Mouse (Mus musculus): ENCODE measurements around the gene Ttll9. TPM values are rescaled to one million over a fixed set of nuclear protein-coding genes. Genes with fewer than 3 reads are reported as not detected.

Ttll9 gene
- total and polyA plus RNA-seq, 3 experiments: 0.07 to 0.19 TPM; not detected in 1

DNA sequence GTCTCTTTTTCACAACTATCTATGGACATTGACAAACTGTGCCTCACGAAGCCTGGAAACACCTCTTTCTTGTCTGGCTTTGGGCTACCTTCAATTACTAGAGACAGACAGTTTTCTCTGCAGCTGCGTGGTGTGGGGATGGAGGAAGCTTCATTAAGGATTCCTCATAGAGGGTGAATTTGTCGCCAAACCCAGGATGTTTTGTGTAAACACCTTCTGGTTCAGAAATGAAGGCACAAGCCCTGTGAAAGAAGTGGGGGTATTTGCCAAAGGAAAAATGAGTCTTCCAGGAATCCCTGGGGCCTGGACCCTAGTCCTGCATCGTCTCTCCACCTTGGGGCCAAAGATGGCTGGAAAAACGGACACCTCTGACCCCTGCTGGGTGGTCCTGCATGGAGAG is 54.5 kb downstream of the Ttll9 start:
- Histone ChIP-seq H3K36me3 (ENCODE audit: control insufficient read depth in 1 of 2, insufficient read depth in 2 of 2, low read length in 2 of 2) (peaks cover 2 to 8% of the 10 kb centered on the region in 2 experiments; a peak in 3 of 4 replicates), H3K27me3 (ENCODE audit: control insufficient read depth in 1 of 2, insufficient read depth in 2 of 2, low read length in 2 of 2) (peaks cover 0 to 5% of the 10 kb centered on the region in 2 experiments), H3K9ac (ENCODE audit: control insufficient read depth, low read depth, low read length, poor library complexity, severe bottlenecking) (no peak overlapping the region), H3K4me3 (ENCODE audit: control insufficient read depth in 1 of 2, insufficient read depth in 1 of 2, low read depth in 2 of 2, low read length in 2 of 2) (no peak overlapping the region), H3K79me2 (ENCODE audit: control insufficient read depth, insufficient read depth, low read length, poor library complexity) (peaks cover 9% of the 10 kb centered on the region), H3K4me1 (ENCODE audit: control insufficient read depth in 1 of 2, insufficient read depth in 2 of 2, low read length in 2 of 2) (peaks cover 0 to 8% of the 10 kb centered on the region in 2 experiments; a peak in 2 of 4 replicates), H3K27ac (ENCODE audit: control insufficient read depth, low read depth, low read length) (no peak overlapping the region), H3K9me3 (replicated peaks; ENCODE audit: insufficient read depth, low read length) (no peaks in the 10 kb centered on the region)
- no peak for TF ChIP-seq ETS1 (IDR thresholded peaks at IDR 0.05; ENCODE audit: low read depth, low read length)
- TF ChIP-seq POLR2AphosphoS5 (IDR thresholded peaks at IDR 0.05; ENCODE audit: borderline replicate concordance, low read depth, low read length): no peak
- TF ChIP-seq E2F4 (IDR thresholded peaks at IDR 0.05; ENCODE audit: borderline replicate concordance, low read depth, low read length): no peak
- no peak for TF ChIP-seq MAFK (IDR thresholded peaks at IDR 0.05; ENCODE audit: borderline replicate concordance, low read depth, low read length)
- TF ChIP-seq SMC3 (IDR thresholded peaks at IDR 0.05; ENCODE audit: low read depth, low read length): no peak
- DNase-seq (ENCODE audit: low read depth, low spot score): no peak

DNA sequence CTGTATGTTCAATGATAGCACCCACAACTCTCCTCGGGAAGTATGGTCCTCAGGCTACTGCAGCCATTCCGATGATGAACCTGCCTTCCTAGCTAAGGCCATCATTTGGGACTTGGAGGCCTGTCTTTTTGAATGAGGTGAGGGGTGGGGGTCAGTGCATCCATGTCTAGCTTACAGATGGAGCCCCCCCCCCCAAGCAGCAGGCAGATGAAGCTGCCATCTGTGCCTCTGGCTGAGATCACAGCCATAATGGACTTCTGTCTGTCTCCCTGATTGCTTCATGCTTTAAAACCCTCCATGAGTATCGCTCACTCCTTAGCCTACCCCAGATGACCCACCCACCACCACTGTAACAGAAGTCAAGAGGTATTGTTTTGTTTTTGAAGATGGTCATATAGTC is 57.1 kb downstream of the Ttll9 start:
- H3K27ac ChIP-seq (ENCODE audit: control insufficient read depth, low read depth, low read length): no peak overlapping the region
- peaks cover 8% of the 10 kb centered on the region for H3K79me2 ChIP-seq (ENCODE audit: control insufficient read depth, insufficient read depth, low read length, poor library complexity)
- no peaks in the 10 kb centered on the region for H3K9me3 ChIP-seq (replicated peaks; ENCODE audit: insufficient read depth, low read length)
- peaks cover 0 to 2% of the 10 kb centered on the region in 2 experiments; a peak in 1 of 4 replicates for H3K36me3 ChIP-seq (ENCODE audit: control insufficient read depth in 1 of 2, insufficient read depth in 2 of 2, low read length in 2 of 2)
- no peak overlapping the region for H3K9ac ChIP-seq (ENCODE audit: control insufficient read depth, low read depth, low read length, poor library complexity, severe bottlenecking)
- no peak for DNase-seq (ENCODE audit: low read depth, low spot score)
- no peak overlapping the region for H3K4me3 ChIP-seq (ENCODE audit: control insufficient read depth in 1 of 2, insufficient read depth in 1 of 2, low read depth in 2 of 2, low read length in 2 of 2)
- peaks cover 0 to 8% of the 10 kb centered on the region in 2 experiments; a peak in 2 of 4 replicates for H3K4me1 ChIP-seq (ENCODE audit: control insufficient read depth in 1 of 2, insufficient read depth in 2 of 2, low read length in 2 of 2)
- TF ChIP-seq POLR2A (IDR thresholded peaks at IDR 0.05; ENCODE audit: control insufficient read depth in 1 of 2, insufficient read depth in 1 of 2, low read depth in 1 of 2, low read length in 2 of 2, poor library complexity in 1 of 2) (no peak), USF2 (IDR thresholded peaks at IDR 0.05; ENCODE audit: borderline replicate concordance in 1 of 2, insufficient read depth in 1 of 2, low read depth in 1 of 2, low read length in 2 of 2) (no peak), ZMIZ1 (IDR thresholded peaks at IDR 0.05; ENCODE audit: low read depth, low read length) (no peak), JUND (IDR thresholded peaks at IDR 0.05; ENCODE audit: low read depth, low read length) (no peak), MAX (IDR thresholded peaks at IDR 0.05; ENCODE audit: low read length) (no peak), MAFK (IDR thresholded peaks at IDR 0.05; ENCODE audit: borderline replicate concordance, low read depth, low read length) (no peak), TAL1 (IDR thresholded peaks at IDR 0.05; ENCODE audit: low read length) (no peak), GABPA (IDR thresholded peaks at IDR 0.05; ENCODE audit: low read depth, low read length) (no peak), SIN3A (IDR thresholded peaks at IDR 0.05; ENCODE audit: low read length) (no peak), HCFC1 (IDR thresholded peaks at IDR 0.05; ENCODE audit: low read depth, low read length) (no peak), NELFE (IDR thresholded peaks at IDR 0.05; ENCODE audit: low read depth, low read length) (no peak), ELF1 (IDR thresholded peaks at IDR 0.05; ENCODE audit: low read depth, low read length) (no peak), UBTF (IDR thresholded peaks at IDR 0.05; ENCODE audit: borderline replicate concordance, insufficient read depth, low read depth, low read length) (no peak), USF1 (IDR thresholded peaks at IDR 0.05; ENCODE audit: low read depth, low read length) (no peak), NRF1 (IDR thresholded peaks at IDR 0.05; ENCODE audit: insufficient read depth, low read depth, low read length, poor library complexity, severe bottlenecking) (no peak), TCF12 (IDR thresholded peaks at IDR 0.05; ENCODE audit: low read depth, low read length) (no peak), MAZ (IDR thresholded peaks at IDR 0.05; ENCODE audit: low read depth, low read length) (no peak), BHLHE40 (IDR thresholded peaks at IDR 0.05; ENCODE audit: borderline replicate concordance, low read depth, low read length) (no peak)
- peaks cover 0 to 5% of the 10 kb centered on the region in 2 experiments for H3K27me3 ChIP-seq (ENCODE audit: control insufficient read depth in 1 of 2, insufficient read depth in 2 of 2, low read length in 2 of 2)
